Comparison of ENCODE assay signal across 22 mouse cellular contexts in genomic region chr14:8046839-8047238, GRCm38 (mm10). TPM values are rescaled to one million over a fixed set of nuclear protein-coding genes. Genes with fewer than 3 reads are reported as not detected.
"Had no signal": no experiment of that assay in that cellular context is flagged by ENCODE, and none has a peak within 500 bp of the region (broad histone marks: within the 10 kb centered on the region; RNA-seq: fewer than 3 reads in every experiment).

No protein-coding gene starts in this region.

- H3K4me1 ChIP-seq: kidney, embryonic 15.5 days; liver, embryonic 15.5 days; lung, embryonic 15.5 days had no signal

- H3K27ac ChIP-seq: kidney, embryonic 15.5 days; left cerebral cortex, adult 2 months; liver, embryonic 15.5 days; lung, embryonic 15.5 days had no signal

- H3K4me3 ChIP-seq: kidney, embryonic 15.5 days; left cerebral cortex, adult 2 months; liver, embryonic 15.5 days; lung, embryonic 15.5 days had no signal

- H3K9me3 ChIP-seq: kidney, embryonic 15.5 days; liver, embryonic 15.5 days; lung, embryonic 15.5 days had no signal

- H3K27me3 ChIP-seq: kidney, embryonic 15.5 days; liver, embryonic 15.5 days; lung, embryonic 15.5 days had no signal

- H3K4me2 ChIP-seq: kidney, embryonic 15.5 days; liver, embryonic 11.5 days; liver, embryonic 15.5 days; lung, embryonic 15.5 days; midbrain, embryonic 11.5 days had no signal

- H3K9ac ChIP-seq: kidney, embryonic 15.5 days; liver, embryonic 15.5 days; lung, embryonic 15.5 days had no signal

- DNase-seq: kidney, adult 8-10 months; kidney, postnatal 10 days; kidney, postnatal 36 days; layer of hippocampus, postnatal 36 days; lung, adult 18-20 months; lung, postnatal 10 days; lung, postnatal 36 days; midbrain, embryonic 14.5 days; thymus, adult 2 months; thymus, postnatal 14 days; thymus, postnatal 4 days had no signal

- H3K36me3 ChIP-seq: liver, embryonic 15.5 days; lung, embryonic 15.5 days had no signal

RNA-seq across cellular contexts. Expression of gene Dnase1l3, which starts 52.5 kb away (rescaled TPM):
- total RNA-seq: layer of hippocampus, postnatal 36 days; left cerebral cortex, postnatal 10 days; left cerebral cortex, postnatal 36 days; megakaryocyte-erythroid progenitor cell, adult 5-6 weeks; midbrain, postnatal 0 days had no signal
- polyA plus RNA-seq: neural tube, embryonic 11.5 days had no signal
